Mouse (Mus musculus) C2C12 (cell line): ENCODE measurements around the gene Psma4.

Source experiments
- CEBPB ChIP-seq: IDR thresholded peaks from one replicate; pipeline ENCODE4 v1.6.1; 2011; ENCODE audit warnings: low read depth, mild to moderate bottlenecking, control low read depth, moderate library complexity
- MAX ChIP-seq: IDR thresholded peaks from one replicate; pipeline ENCODE4 v1.6.1; 2011; ENCODE audit warnings: mild to moderate bottlenecking, control low read depth

DNA sequence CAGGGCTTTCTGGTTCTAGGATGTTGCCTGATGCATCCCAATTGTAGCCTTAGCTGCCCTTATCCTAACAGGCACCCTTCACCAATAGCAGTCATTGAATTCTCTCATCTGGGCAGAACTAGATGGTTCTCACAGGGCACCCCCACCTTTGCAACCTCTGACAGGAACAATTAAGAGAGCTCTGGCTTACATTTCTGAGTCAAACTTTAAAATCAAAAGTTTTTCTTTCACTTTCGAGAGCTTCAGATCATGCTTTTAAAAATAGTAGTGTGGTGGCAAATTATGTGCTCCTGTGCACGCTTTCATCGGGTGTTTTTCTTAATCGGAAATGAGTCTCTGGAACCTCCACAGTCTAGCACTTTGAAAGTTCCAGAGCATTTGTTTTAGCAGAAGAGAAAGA, 10.5 kb downstream of the Psma4 start:
- TF ChIP-seq MAX (no peak), CEBPB (no peak)
